Mouse (Mus musculus) gastrocnemius, postnatal 36 days (tissue): ENCODE results near the gene Trhr2. TPM values are rescaled to one million over a fixed set of nuclear protein-coding genes. Genes with fewer than 3 reads are reported as not detected.
A peak's percentile ranks its signal among the peaks of the same experiment; 100 is the strongest.
"Not testable (repeated sequence)": the region's sequence is repeated elsewhere in the genome, so short reads cannot be mapped to it uniquely, and the experiment has no call there.

ENCODE experiments used
- DNase-seq, 2 experiments: peaks; one replicate each; pipeline ENCODE4 v3.0.0; 2022
- intact Hi-C: fragments of 180-260 bp; cut with DNase I; formaldehyde crosslinking; loops from one replicate; pipeline ENCODE4 v1.15.1; 2025
- total RNA-seq, 2 experiments: library from RNA; stranded (reverse); gene quantifications; 2 replicates each; pipeline ENCODE4 v1.2.3; 2021

The Trhr2 gene
- total RNA-seq, 2 experiments from 2014 or later: not detected

- intact Hi-C loops: loop anchor here (5.0 to 10.0 kb wide), 4 partner anchors 32 to 340 kb away; partner anchors contain the start of gene Mvd
- no peak for DNase-seq
Observed at GRCm38 (mm10) chr8:122334791-122335490, 25.6 kb downstream of the Trhr2 start.

GRCm38 (mm10) chr8:122333531-122333930, 27.0 kb downstream of the Trhr2 start:
- DNase-seq: no peak
- intact Hi-C loops: loop anchor here (1.0 to 10.0 kb wide), 4 partner anchors 34 to 339 kb away; no protein-coding TSS in a partner anchor

DNA sequence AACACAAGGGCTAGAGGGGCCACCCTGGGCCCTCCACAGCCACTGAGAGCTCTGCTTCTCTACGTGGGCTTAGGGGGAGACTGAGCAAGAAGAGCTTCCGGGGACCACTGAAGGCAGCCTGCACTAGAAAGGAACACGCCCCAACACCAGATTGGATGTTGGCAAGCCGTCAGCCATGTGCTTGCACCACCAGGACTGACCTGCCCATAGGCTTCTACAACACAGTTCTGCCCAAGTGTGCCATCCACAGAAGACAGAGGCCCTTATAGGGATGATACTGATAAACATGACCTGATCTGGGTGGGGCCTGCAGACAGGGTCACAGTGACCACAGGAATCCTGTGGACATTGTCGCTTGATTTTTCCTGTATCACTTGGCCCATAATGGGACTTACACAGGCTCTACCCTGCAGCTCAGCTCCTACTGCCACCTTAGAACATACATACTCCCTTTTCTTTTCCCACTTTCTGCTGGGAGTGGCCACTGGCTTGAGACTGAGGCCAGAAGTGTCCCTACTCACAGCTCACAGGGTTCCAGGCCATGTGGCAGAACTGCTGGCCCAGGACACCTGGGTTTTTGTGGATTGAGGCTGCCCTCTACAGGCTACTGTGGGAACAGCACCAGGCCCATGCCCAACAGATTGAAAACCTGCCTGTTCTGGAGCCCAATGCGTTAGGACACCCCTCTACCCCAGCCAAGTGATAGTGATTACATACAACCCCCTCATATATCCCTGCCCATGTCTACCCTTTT, 27.6 kb downstream of the Trhr2 start:
- peak; percentile 76 to 85 for DNase-seq
- intact Hi-C loops: loop anchor here (1.0 to 10.0 kb wide), 4 partner anchors 34 to 338 kb away; no protein-coding TSS in a partner anchor

GRCm38 (mm10) chr8:122331134-122331523, 29.4 kb downstream of the Trhr2 start:
- intact Hi-C loops: loop anchor here (5.0 to 10.0 kb wide), 3 partner anchors 36 to 336 kb away; no protein-coding TSS in a partner anchor
- peak in 1 of 2 experiments; percentile 28 for DNase-seq

- DNase-seq: no peak
- intact Hi-C loops: loop anchor here (5.0 to 10.0 kb wide), 3 partner anchors 37 to 336 kb away; no protein-coding TSS in a partner anchor
Observed at GRCm38 (mm10) chr8:122330446-122331133, 30.0 kb downstream of the Trhr2 start.

- intact Hi-C loops: loop anchor here (5.0 to 10.0 kb wide), 3 partner anchors 38 to 335 kb away; no protein-coding TSS in a partner anchor
- no peak for DNase-seq
Observed at GRCm38 (mm10) chr8:122329553-122330239, 30.9 kb downstream of the Trhr2 start.

- intact Hi-C loops: no loop called here
- no peak for DNase-seq
Observed at GRCm38 (mm10) chr8:122329072-122329471, 31.5 kb downstream of the Trhr2 start.

- DNase-seq: no peak
- intact Hi-C loops: no loop called here
Observed at GRCm38 (mm10) chr8:122326114-122326542, 34.4 kb downstream of the Trhr2 start.

DNA sequence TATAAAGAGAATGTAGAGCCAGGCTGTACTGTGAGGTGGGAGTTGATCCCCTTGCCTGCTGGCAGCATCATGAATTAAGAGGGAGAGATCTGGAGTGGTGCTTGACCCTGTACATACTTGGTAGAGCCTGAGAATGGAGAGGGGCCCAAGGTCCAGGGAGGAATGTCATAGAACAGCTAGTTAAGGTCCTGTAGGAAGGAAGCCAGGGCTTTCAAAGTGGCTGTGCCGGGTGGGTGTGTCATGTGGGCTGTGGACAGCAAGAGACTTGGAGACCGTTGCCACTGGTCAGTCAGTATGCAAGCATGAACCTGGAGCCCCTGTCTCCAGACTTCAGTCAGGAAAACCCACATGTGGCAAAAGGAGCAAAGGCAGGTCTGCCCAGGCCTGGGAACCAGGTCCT, 35.4 kb downstream of the Trhr2 start:
- intact Hi-C loops: no loop called here
- no peak for DNase-seq

- DNase-seq, intact Hi-C loops: not testable (repeated sequence)
Observed at GRCm38 (mm10) chr8:122323951-122324402, 36.6 kb downstream of the Trhr2 start.

DNA sequence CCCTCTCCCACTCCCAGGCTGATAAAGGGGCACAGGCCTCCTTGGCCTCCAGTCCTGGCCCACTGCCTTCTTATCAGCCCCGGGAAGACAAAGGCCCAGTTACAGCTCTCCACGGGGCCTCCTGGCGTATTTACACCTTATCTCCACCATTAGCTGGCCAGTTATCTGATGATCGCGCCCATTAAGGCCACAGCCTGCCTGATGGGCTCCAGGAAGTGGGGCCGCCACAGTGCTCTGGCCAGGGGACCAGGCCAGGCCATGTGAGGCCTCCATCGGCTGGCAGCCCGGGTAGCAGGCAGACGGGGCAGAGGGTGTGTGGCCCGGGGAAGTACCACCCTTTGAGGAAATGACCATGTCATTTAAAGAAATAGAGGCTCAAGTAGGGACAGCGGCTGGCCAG, 37.8 kb downstream of the Trhr2 start:
- intact Hi-C loops: no loop called here
- DNase-seq: no peak

- no peak for DNase-seq
- intact Hi-C loops: no loop called here
Observed at GRCm38 (mm10) chr8:122322126-122322525, 38.4 kb downstream of the Trhr2 start.

DNA sequence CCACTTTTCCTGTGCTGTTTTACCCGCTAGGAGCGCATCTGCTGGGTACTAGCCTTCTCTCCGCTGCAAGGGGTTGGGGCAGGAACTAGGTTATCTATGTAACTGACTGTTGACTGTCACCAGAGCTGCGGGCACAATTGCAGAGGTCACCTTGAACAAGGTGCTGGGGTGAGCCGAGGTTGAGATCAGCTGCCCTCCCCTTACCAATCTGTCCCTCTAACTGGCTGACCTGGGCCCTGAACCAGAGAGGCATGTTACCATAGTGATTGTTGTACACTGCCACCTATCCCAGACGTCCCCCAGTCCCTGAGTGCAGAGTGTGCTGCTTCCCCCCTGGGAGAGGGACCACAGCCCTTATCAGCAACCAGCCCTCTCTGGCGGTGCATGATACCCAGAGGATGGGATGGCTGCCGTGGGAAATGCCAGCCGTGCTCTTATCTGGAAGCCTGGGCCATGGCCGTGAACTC, 39.1 kb downstream of the Trhr2 start:
- no peak for DNase-seq
- intact Hi-C loops: no loop called here

DNA sequence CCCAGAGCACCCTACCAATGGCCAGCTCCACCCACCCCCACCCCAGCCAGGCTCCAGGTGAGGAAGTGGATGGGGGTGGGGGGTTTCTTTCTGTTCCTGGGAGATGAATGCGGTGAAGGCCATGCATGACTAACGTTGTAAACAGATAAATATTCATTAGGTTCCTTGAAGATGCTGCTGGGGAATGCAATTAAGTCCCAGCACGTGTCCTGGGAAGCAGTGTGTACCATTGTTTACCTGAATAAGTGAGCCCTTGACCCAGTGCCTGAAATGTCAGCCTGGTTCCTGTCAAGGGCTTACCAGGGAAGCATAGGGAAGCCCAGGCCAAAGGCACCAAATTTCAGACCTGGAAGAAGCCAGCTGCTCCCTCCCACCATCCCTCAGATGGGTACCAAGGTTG, 40.0 kb downstream of the Trhr2 start:
- no peak for DNase-seq
- intact Hi-C loops: no loop called here

GRCm38 (mm10) chr8:122319708-122320075, 40.9 kb downstream of the Trhr2 start:
- no peak for DNase-seq
- intact Hi-C loops: no loop called here

GRCm38 (mm10) chr8:122319045-122319707, 41.4 kb downstream of the Trhr2 start:
- intact Hi-C loops: no loop called here
- no peak for DNase-seq

GRCm38 (mm10) chr8:122317918-122318475, 42.5 kb downstream of the Trhr2 start:
- no peak for DNase-seq
- intact Hi-C loops: no loop called here

GRCm38 (mm10) chr8:122316402-122316801, 44.1 kb downstream of the Trhr2 start:
- DNase-seq: no peak
- intact Hi-C loops: no loop called here

- intact Hi-C loops: no loop called here
- DNase-seq: no peak
Observed at GRCm38 (mm10) chr8:122314899-122315496, 45.5 kb downstream of the Trhr2 start.
